Mouse (Mus musculus) hindbrain, embryonic 15.5 days (tissue): ENCODE data around the gene Slc26a8. TPM values are rescaled to one million over a fixed set of nuclear protein-coding genes. Genes with fewer than 3 reads are reported as not detected.

Experiments used
- ATAC-seq: fragments of 200-750 bp; cut with Nextera tagmentation; 2 replicates; pipeline ENCODE4 v1.8.0; 2017; ENCODE audit warnings: low read depth, moderate number of reproducible peaks, moderate TSS enrichment; ENCODE audit not compliant: low FRiP score
- H3K27ac ChIP-seq: fragments of 300-500 bp; sonication (generic); replicated peaks from 2 replicates; pipeline ENCODE4 v1.5.1; 2015; ENCODE audit warnings: mild to moderate bottlenecking, inconsistent platforms
- H3K27me3 ChIP-seq: fragments of 300-500 bp; sonication (generic); 2 replicates; pipeline ENCODE4 v1.6.1; 2015; ENCODE audit warnings: control low read depth, inconsistent platforms
- H3K36me3 ChIP-seq: fragments of 300-500 bp; sonication (generic); 2 replicates; pipeline ENCODE4 v1.6.1; 2015; ENCODE audit warnings: control low read depth, inconsistent platforms
- H3K4me1 ChIP-seq: fragments of 300-500 bp; sonication (generic); replicated peaks from 2 replicates; pipeline ENCODE4 v1.6.1; 2015; ENCODE audit warnings: control low read depth, inconsistent platforms
- H3K4me2 ChIP-seq: fragments of 300-500 bp; sonication (generic); 2 replicates; pipeline ENCODE4 v1.6.1; 2015; ENCODE audit warnings: moderate library complexity, mild to moderate bottlenecking, inconsistent platforms
- H3K4me3 ChIP-seq: fragments of 300-500 bp; sonication (generic); 2 replicates; pipeline ENCODE4 v1.5.1; 2015; ENCODE audit warnings: mild to moderate bottlenecking, inconsistent platforms
- H3K9ac ChIP-seq: fragments of 300-500 bp; sonication (generic); 2 replicates; pipeline ENCODE4 v1.6.1; 2015; ENCODE audit warnings: inconsistent platforms
- H3K9me3 ChIP-seq: fragments of 300-500 bp; sonication (generic); 2 replicates; pipeline ENCODE4 v1.6.1; 2016; ENCODE audit warnings: control low read depth, inconsistent platforms
- WGBS: fragments of 180-500 bp; shearing (Covaris S2); methylation state at CpG from one replicate; pipeline ENCODE4 v1.1.7; 2015; 5-methylcytosine and 5-hydroxymethylcytosine counted together
- polyA plus RNA-seq: library from polyadenylated mRNA; unstranded; fragments of >200 nt; fragmentation: Nextera tagmentation; extraction: Ambion mirVana; gene quantifications from 2 replicates; pipeline ENCODE4 v1.2.1, GENCODE M21; 2015

Slc26a8 gene
- polyA plus RNA-seq, 1 experiment from 2014 or later, result 1.5 TPM

DNA sequence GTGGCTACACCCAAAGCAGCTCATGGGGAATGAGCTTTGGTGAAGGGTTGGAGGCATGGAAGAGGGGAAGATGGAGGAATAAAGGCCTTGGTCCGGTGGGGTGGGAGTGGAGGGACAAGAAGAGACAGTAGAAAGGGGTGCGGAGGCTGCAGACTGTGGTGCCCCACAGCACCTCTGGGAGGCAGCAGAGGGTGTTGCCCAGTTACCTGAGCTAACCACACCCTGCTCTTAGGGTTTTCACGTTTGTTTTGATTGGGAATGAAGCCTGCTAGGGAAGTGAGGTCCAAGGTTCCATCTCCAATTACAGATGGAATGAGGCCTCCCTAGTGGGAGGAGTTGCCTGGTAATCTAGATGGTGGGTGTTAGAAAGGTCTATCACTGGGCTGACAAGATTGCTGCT, 60.9 kb downstream of the Slc26a8 start:
- WGBS, result 53% methylated on average over 3 of the region's 3 CpGs

GRCm38 (mm10) chr17:28628248-28629124, 61.5 kb downstream of the Slc26a8 start:
- H3K4me1 ChIP-seq, result no peaks in the 10 kb centered on the region
- H3K27ac ChIP-seq, result no peak overlapping the region
- H3K4me3 ChIP-seq, result no peak overlapping the region
- H3K36me3 ChIP-seq, result no peaks in the 10 kb centered on the region
- H3K27me3 ChIP-seq, result no peaks in the 10 kb centered on the region
- H3K9me3 ChIP-seq, result no peaks in the 10 kb centered on the region
- H3K4me2 ChIP-seq, result no peak overlapping the region
- WGBS, result 63% methylated on average over 10 of the region's 10 CpGs
- no peak for ATAC-seq
- H3K9ac ChIP-seq, result no peak overlapping the region

More for the DNA sequence above, 60.9 kb downstream of the Slc26a8 start:
- Histone ChIP-seq H3K9me3 (no peaks in the 10 kb centered on the region), H3K27ac (no peak overlapping the region), H3K27me3 (no peaks in the 10 kb centered on the region), H3K36me3 (no peaks in the 10 kb centered on the region), H3K4me2 (no peak overlapping the region), H3K4me3 (no peak overlapping the region), H3K4me1 (no peaks in the 10 kb centered on the region), H3K9ac (no peak overlapping the region)
- no peak for ATAC-seq

- Histone ChIP-seq H3K4me2 (no peak overlapping the region), H3K36me3 (no peaks in the 10 kb centered on the region), H3K27ac (no peak overlapping the region), H3K27me3 (no peaks in the 10 kb centered on the region), H3K9me3 (no peaks in the 10 kb centered on the region), H3K4me3 (no peak overlapping the region), H3K4me1 (peaks cover 3% of the 10 kb centered on the region; the same call in 1 of the 2 replicates), H3K9ac (no peak overlapping the region)
- WGBS, result 82% methylated on average over 2 of the region's 2 CpGs
- ATAC-seq, result no peak
Observed at GRCm38 (mm10) chr17:28626937-28627336, 63.1 kb downstream of the Slc26a8 start.

DNA sequence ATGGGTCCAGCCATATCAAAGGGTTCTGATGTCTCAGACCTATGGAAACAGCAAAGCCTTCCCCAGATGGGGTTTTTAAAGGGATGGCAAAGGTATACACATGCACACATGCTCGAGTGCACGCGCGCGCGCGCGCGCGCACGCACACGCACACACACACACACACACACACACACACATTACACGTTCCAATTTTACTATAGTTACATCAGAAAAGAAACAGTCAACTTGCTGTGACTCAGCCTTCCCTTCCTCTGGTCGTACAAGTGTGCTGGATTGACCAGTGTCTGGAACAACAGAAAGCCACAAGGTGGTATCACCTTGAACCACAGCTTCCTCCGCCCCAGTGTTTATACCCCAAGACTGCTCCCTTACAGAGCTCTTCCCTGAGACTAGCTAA, 64.7 kb downstream of the Slc26a8 start:
- H3K36me3 ChIP-seq, result peaks cover under 1% of the 10 kb centered on the region; the same call in 1 of the 2 replicates
- no peak for ATAC-seq
- H3K9ac ChIP-seq, result no peak overlapping the region
- H3K27me3 ChIP-seq, result no peaks in the 10 kb centered on the region
- no peak overlapping the region for H3K27ac ChIP-seq
- H3K4me2 ChIP-seq, result no peak overlapping the region
- no peak overlapping the region for H3K4me3 ChIP-seq
- H3K9me3 ChIP-seq, result no peaks in the 10 kb centered on the region
- H3K4me1 ChIP-seq, result peaks cover 12% of the 10 kb centered on the region
- WGBS, result 94% methylated on average over 15 of the region's 15 CpGs

- no peak overlapping the region for H3K4me2 ChIP-seq
- H3K4me1 ChIP-seq, result peaks cover 17% of the 10 kb centered on the region
- H3K36me3 ChIP-seq, result peaks cover 5% of the 10 kb centered on the region
- ATAC-seq, result no peak
- WGBS, result 89% methylated on average over 2 of the region's 2 CpGs
- no peaks in the 10 kb centered on the region for H3K27me3 ChIP-seq
- H3K9me3 ChIP-seq, result no peaks in the 10 kb centered on the region
- H3K9ac ChIP-seq, result no peak overlapping the region
- H3K27ac ChIP-seq, result no peak overlapping the region
- H3K4me3 ChIP-seq, result no peak overlapping the region
Observed at GRCm38 (mm10) chr17:28624841-28625240, 65.2 kb downstream of the Slc26a8 start.

- peak within 1 kb of the TSS; percentile 90 for H3K27ac ChIP-seq
- peaks cover 33% of the 10 kb centered on the region for H3K4me1 ChIP-seq
- H3K9ac ChIP-seq, result peak within 1 kb of the TSS; percentile 96
- no peaks in the 10 kb centered on the region for H3K9me3 ChIP-seq
- H3K4me2 ChIP-seq, result peak within 1 kb of the TSS; percentile 90
- ATAC-seq, result peak; percentile 97
- WGBS, result 1% methylated on average over 42 of the region's 53 CpGs
- peak within 1 kb of the TSS; percentile 92 for H3K4me3 ChIP-seq
- no peaks in the 10 kb centered on the region for H3K27me3 ChIP-seq
- H3K36me3 ChIP-seq, result peaks cover 7% of the 10 kb centered on the region
Observed at GRCm38 (mm10) chr17:28622300-28622759, 67.7 kb downstream of the Slc26a8 start, which contains the start of gene Srpk1. Srpk1 (minus strand) TSS chr17:28622709.

DNA sequence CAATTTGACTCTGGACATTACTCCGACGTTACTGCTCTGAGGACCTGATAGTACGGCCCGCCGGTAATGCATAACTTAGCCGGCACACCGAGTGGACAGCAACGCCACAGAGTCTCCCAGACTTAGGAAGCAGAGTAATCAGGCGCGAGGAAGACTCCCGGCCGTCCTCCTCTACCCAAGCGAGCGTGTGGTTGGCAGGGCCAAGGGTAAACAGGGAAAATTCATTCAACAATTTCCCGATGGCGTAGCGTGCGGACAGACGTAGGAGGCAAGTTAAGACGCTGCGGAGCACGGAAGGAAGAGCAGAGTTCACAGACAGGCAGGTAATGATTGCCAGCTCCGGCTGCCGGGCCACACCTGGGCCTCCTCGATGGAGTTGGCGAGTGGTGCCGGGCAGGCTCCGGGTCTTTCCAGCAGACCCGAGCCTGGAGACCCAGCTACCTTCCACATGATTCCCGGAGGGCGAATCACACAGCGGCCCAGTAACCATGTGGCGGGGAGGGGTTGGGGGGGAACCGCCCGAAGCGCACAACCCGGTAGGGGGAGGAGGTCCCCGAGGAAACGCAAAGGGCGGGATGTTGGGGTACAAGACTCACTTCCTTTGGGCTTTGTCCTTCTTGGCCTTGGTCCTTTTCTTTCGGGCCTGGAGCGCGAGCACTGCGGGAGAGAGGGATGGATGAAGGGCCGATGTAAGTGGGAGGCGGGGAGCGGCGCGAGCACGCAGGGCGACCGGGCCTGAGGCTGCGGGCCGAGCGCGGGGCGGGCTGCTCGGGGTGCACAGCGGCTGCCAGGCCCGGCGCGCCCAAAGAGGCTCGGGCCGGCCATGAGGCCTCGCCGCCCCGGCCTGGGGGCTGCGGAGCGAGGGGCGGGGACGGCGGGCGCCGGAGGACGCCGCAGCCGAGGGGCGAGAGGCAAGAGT, 68.4 kb downstream of the Slc26a8 start:
- H3K27me3 ChIP-seq, result no peaks in the 10 kb centered on the region
- H3K4me3 ChIP-seq, result peak overlapping the region; percentile 92
- ATAC-seq, result peak; percentile 84
- H3K9ac ChIP-seq, result peak overlapping the region; percentile 96
- peak overlapping the region; percentile 90 for H3K4me2 ChIP-seq
- peaks cover 33% of the 10 kb centered on the region for H3K4me1 ChIP-seq
- H3K27ac ChIP-seq, result peak overlapping the region; percentile 90
- 0% methylated on average over 75 of the region's 78 CpGs for WGBS
- peaks cover 7% of the 10 kb centered on the region for H3K36me3 ChIP-seq
- H3K9me3 ChIP-seq, result no peaks in the 10 kb centered on the region

DNA sequence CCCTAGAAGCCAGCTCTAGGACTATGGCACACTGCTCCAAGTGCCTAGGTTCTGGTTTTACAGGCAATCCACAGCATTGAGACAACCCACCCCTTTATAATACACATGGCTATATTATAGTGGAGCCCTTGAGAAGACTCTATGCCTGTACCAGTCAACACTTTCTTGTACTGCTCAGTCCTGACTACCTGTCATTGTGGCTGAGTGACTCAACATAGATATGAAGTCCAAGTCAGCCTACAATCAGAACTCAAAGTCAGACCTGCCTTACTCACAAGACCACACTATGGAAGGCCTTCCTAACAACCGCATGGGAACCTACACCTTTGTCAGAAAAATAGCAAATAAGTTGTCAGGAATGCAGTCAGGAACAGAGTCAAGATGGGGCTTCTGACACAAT, 71.3 kb downstream of the Slc26a8 start:
- Histone ChIP-seq H3K27me3 (no peaks in the 10 kb centered on the region), H3K4me2 (no peak overlapping the region), H3K4me3 (no peak overlapping the region), H3K27ac (no peak overlapping the region), H3K9ac (no peak overlapping the region), H3K36me3 (peaks cover 12% of the 10 kb centered on the region), H3K9me3 (no peaks in the 10 kb centered on the region), H3K4me1 (peaks cover 33% of the 10 kb centered on the region)
- WGBS, result 94% methylated on average over 1 of the region's 1 CpGs
- ATAC-seq, result no peak

- ATAC-seq, result no peak
- Histone ChIP-seq H3K36me3 (peaks cover 12% of the 10 kb centered on the region), H3K9ac (no peak overlapping the region), H3K9me3 (no peaks in the 10 kb centered on the region), H3K27ac (no peak overlapping the region), H3K27me3 (no peaks in the 10 kb centered on the region), H3K4me3 (no peak overlapping the region), H3K4me2 (no peak overlapping the region), H3K4me1 (peaks cover 33% of the 10 kb centered on the region)
- 92% methylated on average over 7 of the region's 7 CpGs for WGBS
Observed at GRCm38 (mm10) chr17:28618124-28618523, 71.9 kb downstream of the Slc26a8 start.

- 90% methylated on average over 10 of the region's 10 CpGs for WGBS
- no peak for ATAC-seq
- Histone ChIP-seq H3K9me3 (no peaks in the 10 kb centered on the region), H3K27me3 (no peaks in the 10 kb centered on the region), H3K36me3 (peaks cover 12% of the 10 kb centered on the region), H3K4me1 (peaks cover 31% of the 10 kb centered on the region), H3K4me2 (no peak overlapping the region), H3K4me3 (no peak overlapping the region), H3K9ac (no peak overlapping the region), H3K27ac (no peak overlapping the region)
Observed at GRCm38 (mm10) chr17:28617636-28618035, 72.4 kb downstream of the Slc26a8 start.

DNA sequence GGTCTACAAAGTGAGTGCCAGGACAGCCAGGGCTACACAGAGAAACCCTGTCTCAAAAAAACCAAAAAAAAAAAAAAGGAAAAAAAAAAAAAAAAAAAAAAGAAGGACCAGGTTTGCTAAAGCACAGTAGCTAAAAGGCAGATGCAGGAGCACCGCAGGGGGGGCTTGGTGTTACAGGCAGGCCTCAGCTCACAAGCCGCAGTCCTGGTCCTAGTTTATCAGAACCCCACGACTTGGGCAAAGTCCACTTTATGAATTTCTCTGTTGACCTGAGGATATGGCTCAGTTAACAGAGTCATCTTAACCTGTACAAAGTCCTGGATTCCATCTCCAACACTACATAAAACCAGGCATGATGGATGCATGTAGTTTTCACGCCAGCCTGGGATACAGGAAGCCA, 74.7 kb downstream of the Slc26a8 start:
- H3K27me3 ChIP-seq, result no peaks in the 10 kb centered on the region
- 90% methylated on average over 4 of the region's 4 CpGs for WGBS

DNA sequence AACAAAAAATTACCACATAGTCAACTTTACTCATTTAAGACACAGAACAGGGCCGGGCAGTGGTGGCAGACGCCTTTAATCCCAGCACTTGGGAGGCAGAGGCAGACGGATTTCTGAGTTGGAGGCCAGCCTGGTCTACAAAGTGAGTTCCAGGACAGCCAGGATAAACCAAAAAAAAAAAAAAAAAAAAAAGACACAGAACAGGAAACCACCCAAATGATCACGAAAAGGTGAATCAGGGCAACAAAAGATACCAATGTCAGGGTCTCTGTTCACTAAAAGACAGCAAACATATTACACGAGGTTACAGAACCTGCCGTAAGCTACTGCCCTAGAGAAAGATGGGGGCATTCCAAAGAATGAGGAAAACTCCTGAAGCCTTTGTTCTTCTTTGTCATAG, 76.9 kb downstream of the Slc26a8 start:
- 92% methylated on average over 6 of the region's 6 CpGs for WGBS
- Histone ChIP-seq H3K9ac (no peak overlapping the region), H3K4me2 (no peak overlapping the region), H3K27me3 (no peaks in the 10 kb centered on the region), H3K9me3 (no peaks in the 10 kb centered on the region), H3K36me3 (peaks cover 11% of the 10 kb centered on the region), H3K27ac (no peak overlapping the region), H3K4me3 (no peak overlapping the region), H3K4me1 (0 out of 2 replicates have a peak, but pooled peaks cover 4% of the 10 kb centered on the region)
- ATAC-seq, result no peak

More for the DNA sequence above, 74.7 kb downstream of the Slc26a8 start:
- H3K4me1 ChIP-seq, result peaks cover 20% of the 10 kb centered on the region
- no peak overlapping the region for H3K9ac ChIP-seq
- no peaks in the 10 kb centered on the region for H3K9me3 ChIP-seq
- H3K36me3 ChIP-seq, result peaks cover 12% of the 10 kb centered on the region
- H3K4me3 ChIP-seq, result no peak overlapping the region
- no peak overlapping the region for H3K27ac ChIP-seq
- no peak for ATAC-seq
- H3K4me2 ChIP-seq, result no peak overlapping the region
